Mouse (Mus musculus) kidney, postnatal 36 days (tissue): ENCODE results near the gene Zfp655.
"Not testable (repeated sequence)": the region's sequence is repeated elsewhere in the genome, so short reads cannot be mapped to it uniquely, and the experiment has no call there.

Experiments
- DNase-seq, 2 experiments: peaks; one replicate each; pipeline ENCODE4 v3.0.0; 2021 to 2022; ENCODE audit warnings: mixed read lengths in 2 of 2

Zfp655 gene

GRCm38 (mm10) chr5:145231367-145231871 is at the start of gene Zfp655:
TSS of gene Zfp655 (plus strand) at chr5:145231715.
- peak; percentile 97 to 98 for DNase-seq

DNA sequence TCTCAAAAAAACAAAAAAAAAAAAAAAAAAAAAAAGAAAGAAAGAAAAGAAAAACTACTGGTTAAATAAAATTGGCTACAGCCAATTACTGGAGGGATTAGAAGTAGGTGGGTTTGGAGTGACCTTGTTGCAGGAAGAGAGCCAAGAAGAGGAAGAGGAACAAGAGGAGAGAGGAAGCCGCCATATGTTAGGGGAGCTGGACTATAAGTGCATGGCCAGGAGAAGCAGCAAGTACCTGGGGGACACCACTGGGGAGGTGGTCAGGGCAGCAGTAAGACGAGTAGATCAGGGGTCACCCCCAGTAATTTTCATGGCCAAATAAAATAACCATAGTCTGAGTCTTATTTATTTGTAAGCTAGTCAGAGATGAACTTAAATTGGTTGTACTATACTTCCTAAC is 46.3 kb upstream of the Zfp655 start:
- DNase-seq: no peak

DNA sequence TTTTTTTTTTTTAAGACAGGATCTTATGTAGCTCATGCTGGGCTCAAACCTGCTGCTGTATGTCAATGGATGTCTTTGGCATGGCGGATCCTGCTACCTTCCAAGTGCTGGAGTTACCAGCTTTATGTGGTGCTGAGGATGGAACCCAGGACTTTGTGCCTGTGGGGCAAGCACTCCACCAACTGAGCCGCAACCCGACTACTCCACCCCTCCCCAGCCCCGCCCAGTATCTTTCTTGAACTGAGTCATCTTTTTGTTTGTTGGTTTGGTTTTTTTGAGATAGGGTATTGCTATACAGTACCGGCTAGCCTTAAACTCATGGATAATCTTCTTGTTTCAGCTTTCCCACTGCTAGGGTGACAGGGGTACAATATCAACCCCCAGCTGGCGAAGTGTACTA is 42.1 kb upstream of the Zfp655 start:
- no peak for DNase-seq

- no peak for DNase-seq
Observed at GRCm38 (mm10) chr5:145190373-145190772, 41.1 kb upstream of the Zfp655 start.

GRCm38 (mm10) chr5:145190875-145191798 is 40.4 kb upstream of the Zfp655 start:
- peak; percentile 94 to 97 for DNase-seq

DNA sequence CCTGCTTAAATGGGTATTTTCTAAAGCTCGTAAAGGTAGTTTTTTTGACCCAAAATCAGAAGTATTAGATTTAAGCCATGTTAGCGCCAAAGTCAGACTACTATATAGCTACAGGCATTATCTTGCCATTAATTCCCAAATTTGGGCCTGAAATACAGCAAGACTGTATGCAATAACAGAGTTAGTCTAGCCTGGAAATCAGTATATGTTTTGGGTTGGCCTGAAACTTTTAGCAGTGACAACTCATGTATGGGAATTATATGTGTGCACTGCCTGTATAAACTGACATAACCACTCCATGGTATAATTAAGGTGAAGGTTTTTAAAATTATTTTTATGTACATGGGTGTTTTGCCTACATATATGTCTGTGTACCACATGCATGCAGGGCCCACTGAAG is 39.6 kb upstream of the Zfp655 start, which contains the start of gene Atp5j2:
TSS of gene Atp5j2 (minus strand) at position 101 of the 400 bp plus-strand sequence.
- DNase-seq: no peak

- DNase-seq: no peak
Observed at GRCm38 (mm10) chr5:145200387-145200786, 31.1 kb upstream of the Zfp655 start.

GRCm38 (mm10) chr5:145201321-145201991 is 30.1 kb upstream of the Zfp655 start, which contains the start of gene Zkscan14:
TSS of gene Zkscan14 (minus strand) at chr5:145201868.
- DNase-seq: peak; percentile 87

GRCm38 (mm10) chr5:145202446-145202845 is 29.1 kb upstream of the Zfp655 start:
- DNase-seq: no peak

DNA sequence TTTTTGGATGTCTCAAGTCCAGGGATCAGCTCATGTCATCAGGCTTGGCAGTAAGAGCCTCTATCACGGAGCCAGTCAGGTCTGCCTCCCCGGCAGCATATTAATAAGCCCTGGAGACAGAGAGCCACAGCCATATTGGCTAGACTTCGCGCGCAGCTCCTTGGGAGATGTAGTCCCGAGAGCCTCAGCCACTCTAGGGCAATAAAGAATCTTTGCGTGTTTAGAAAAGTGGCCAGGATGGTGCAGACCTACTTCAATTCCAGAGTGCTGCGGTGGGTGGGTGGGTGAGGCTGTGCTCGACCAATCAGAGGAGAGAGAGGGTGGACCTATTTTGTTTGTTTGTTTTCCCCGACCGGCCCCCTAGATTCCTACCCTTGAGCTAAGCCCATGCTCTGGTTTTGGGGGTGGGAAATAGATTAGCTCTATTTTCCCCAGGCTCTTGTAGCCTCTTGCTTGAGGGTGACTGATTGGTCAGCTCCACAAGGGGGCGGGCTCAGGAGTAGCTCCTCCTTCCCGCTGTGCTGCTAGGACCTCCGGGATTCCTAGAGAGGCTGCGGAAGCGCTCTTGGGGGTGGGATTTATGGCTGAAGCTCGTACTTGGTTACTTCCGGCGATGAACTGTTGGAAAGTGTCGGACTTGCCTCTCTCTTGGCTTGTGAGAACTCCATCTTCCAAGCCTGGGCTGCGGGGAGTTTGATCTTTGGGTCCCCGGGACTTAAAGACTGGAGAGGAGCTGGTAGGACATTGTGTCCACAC is 27.4 kb upstream of the Zfp655 start, which contains the start of gene Zkscan5:
TSS of gene Zkscan5 (plus strand) at position 627 of the 756 bp plus-strand sequence.
- peak; percentile 99 for DNase-seq

DNA sequence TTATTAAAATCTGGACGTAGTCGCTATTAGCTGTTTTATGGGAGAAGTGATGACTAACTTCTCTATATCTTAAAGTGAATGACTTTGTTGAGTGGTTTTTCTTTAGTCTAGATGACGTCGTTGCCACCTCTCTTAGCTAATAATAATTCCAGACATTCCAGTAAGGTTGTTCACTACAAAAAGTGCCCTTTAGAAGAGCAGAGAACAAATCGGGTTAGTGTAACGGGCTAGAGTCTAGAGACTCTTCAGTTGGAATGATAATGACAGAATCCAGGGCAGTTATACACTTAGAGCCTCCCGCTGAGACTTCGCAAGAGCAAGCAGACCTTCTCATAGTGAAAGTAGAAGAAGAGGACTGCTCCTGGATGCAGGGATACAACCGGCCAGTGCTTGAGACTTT is 26.5 kb upstream of the Zfp655 start:
- peak in 1 of 2 experiments; percentile 4 for DNase-seq

GRCm38 (mm10) chr5:145207385-145207784 is 24.1 kb upstream of the Zfp655 start:
- no peak for DNase-seq

GRCm38 (mm10) chr5:145207954-145208353 is 23.6 kb upstream of the Zfp655 start:
- DNase-seq: no peak

DNA sequence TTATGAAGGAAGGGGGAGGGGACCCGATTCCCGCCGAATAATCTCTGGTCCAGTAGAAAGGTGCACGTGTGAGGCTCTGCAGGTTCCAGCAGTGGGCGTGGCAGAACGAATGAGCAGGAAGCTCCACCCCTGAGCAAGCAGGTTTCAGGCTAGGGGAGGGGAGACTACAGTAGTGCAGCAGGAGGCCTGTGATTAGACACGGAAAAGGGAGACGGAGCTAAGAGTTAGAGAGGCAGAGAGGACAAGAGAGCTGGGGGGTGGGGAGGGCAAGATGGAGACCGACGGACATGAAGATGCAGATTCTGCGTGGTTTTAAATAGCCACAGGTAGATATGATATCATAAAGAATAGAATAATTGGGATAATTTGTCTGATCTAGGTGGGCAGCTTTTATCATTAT is 23.1 kb upstream of the Zfp655 start:
- DNase-seq: not testable (repeated sequence)

GRCm38 (mm10) chr5:145211340-145211739 is 20.2 kb upstream of the Zfp655 start:
- no peak for DNase-seq

- DNase-seq: no peak
Observed at GRCm38 (mm10) chr5:145212216-145212615, 19.3 kb upstream of the Zfp655 start.

DNA sequence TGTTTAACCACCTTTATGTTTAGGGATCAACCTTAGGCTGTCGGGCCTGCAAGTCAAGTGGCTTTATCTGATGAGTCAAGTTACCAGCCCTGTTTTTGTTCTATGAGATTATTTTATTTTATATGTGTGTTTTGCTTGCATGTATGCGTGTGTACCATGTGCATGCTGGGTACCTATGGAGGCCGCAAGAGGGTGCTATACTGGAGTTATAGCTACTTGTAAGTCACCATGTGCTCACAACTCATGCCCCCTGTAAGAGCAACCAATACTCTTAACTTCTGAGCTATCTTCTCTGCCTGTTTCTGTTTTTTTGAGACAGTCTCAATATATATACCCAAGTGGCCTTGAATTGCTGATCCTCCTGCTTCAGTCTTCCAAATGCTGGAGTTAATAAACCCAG is 18.0 kb upstream of the Zfp655 start:
- DNase-seq: no peak

- peak; percentile 21 to 52 for DNase-seq
Observed at GRCm38 (mm10) chr5:145214679-145215078, 16.8 kb upstream of the Zfp655 start.

- no peak for DNase-seq
Observed at GRCm38 (mm10) chr5:145217746-145218145, 13.8 kb upstream of the Zfp655 start.

GRCm38 (mm10) chr5:145218206-145218605 is 13.3 kb upstream of the Zfp655 start:
- DNase-seq: peak in 1 of 2 experiments; percentile 63

DNA sequence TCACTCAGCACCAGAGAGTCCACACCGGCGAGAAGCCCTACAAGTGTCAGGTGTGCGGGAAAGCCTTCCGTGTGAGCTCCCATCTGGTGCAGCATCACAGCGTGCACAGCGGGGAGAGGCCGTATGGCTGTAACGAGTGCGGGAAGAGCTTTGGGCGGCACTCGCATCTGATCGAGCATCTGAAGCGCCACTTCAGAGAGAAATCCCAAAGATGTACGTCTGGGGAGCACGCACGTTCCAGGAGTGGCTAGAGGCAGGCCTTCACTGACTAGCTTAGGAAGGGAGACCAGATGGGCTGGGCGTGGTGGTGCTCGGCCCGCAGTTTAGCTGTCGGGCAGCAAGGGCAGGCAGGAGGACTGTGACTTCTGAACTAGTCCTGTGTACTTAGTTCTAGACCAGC is 12.8 kb upstream of the Zfp655 start:
- no peak for DNase-seq

DNA sequence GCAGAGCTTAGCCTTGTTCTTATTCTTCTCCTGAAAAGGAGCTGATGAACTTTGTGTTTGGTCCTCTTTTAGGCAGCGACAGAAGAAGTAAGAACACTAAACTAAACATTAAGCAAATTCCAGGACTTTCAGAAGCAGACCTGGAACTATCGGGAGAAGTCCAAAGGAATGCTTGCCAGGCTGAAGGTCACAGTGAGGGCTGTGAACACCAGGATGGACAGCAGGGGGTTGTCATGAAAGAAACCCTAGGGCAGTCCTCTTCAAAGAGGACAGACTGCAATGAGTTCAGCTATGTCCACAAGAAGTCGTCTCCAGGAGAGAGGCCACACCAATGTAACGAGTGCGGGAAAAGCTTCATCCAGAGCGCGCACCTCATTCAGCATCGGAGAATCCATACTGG is 11.5 kb upstream of the Zfp655 start:
- peak; percentile 67 to 72 for DNase-seq

DNA sequence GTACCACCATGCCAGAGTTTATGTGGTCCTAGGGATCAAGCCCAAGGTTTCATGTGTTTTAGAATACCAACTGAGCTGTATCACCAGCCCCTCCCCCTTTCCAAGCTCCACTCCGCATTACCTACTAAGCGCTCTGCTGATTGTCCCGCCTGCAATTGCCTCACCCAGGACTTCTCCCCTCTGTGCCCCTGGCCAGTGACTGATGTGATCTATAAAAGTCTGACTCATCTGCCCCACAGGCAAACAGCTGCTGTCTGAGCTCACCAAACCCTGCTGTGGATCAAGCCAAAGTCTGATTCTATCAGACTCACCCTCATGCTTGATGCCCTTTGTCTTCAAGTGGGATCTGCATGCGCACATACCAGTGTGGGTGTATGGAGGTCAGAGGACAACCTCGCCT is 8.7 kb upstream of the Zfp655 start:
- DNase-seq: no peak
